Mouse (Mus musculus): ENCODE measurements at regions not wholly inside any gene's neighbourhood (a gene's known extent, or its start where the extent isn't known, plus 50 kb on each side); places are given as distances from the start of the nearest gene placed in this dataset.

- DNase-seq, result no peak
These were observed 326.5 kb downstream of the Ptpru start for GRCm38 (mm10) chr4:131511586-131511985.

- DNase-seq, result no peak
These were observed 325.3 kb downstream of the Ptpru start for GRCm38 (mm10) chr4:131512768-131513167.

GRCm38 (mm10) chr4:131520636-131521306 lies 317.3 kb downstream of the Ptpru start:
- no peak for DNase-seq

- DNase-seq, result no peak
These were observed 316.8 kb downstream of the Ptpru start for GRCm38 (mm10) chr4:131521307-131521651.

- DNase-seq, result no peak
These were observed 312.9 kb downstream of the Ptpru start for GRCm38 (mm10) chr4:131525236-131525635.

GRCm38 (mm10) chr4:131530491-131530890 lies 307.6 kb downstream of the Ptpru start:
- no peak for DNase-seq

- no peak for DNase-seq
These were observed 307.1 kb downstream of the Ptpru start for GRCm38 (mm10) chr4:131531003-131531402.

- DNase-seq, result no peak
These were observed 303.3 kb downstream of the Ptpru start for GRCm38 (mm10) chr4:131534831-131535230.

GRCm38 (mm10) chr4:131538237-131538636 lies 299.9 kb downstream of the Ptpru start:
- no peak for DNase-seq

- no peak for DNase-seq
These were observed 291.5 kb downstream of the Ptpru start for GRCm38 (mm10) chr4:131546422-131547200.

- DNase-seq, result no peak
These were observed 288.5 kb downstream of the Ptpru start for GRCm38 (mm10) chr4:131549581-131549980.

- DNase-seq, result no peak
These were observed 279.6 kb downstream of the Ptpru start for GRCm38 (mm10) chr4:131558513-131558912.

- no peak for DNase-seq
These were observed 274.2 kb downstream of the Ptpru start for GRCm38 (mm10) chr4:131563851-131564250.

GRCm38 (mm10) chr4:131565203-131565602 lies 272.9 kb downstream of the Ptpru start:
- no peak for DNase-seq

- no peak for DNase-seq
These were observed 270.8 kb downstream of the Ptpru start for GRCm38 (mm10) chr4:131567241-131567640.

- DNase-seq, result no peak
These were observed 268.9 kb downstream of the Ptpru start for GRCm38 (mm10) chr4:131569156-131569555.

GRCm38 (mm10) chr4:131577571-131577970 lies 260.5 kb downstream of the Ptpru start:
- DNase-seq, result no peak

- DNase-seq, result no peak
These were observed 252.1 kb downstream of the Ptpru start for GRCm38 (mm10) chr4:131585946-131586345.

- DNase-seq, result no peak
These were observed 250.6 kb downstream of the Ptpru start for GRCm38 (mm10) chr4:131587536-131587935.

- DNase-seq, result no peak
These were observed 248.0 kb downstream of the Ptpru start for GRCm38 (mm10) chr4:131590136-131590535.

- no peak for DNase-seq
These were observed 246.6 kb downstream of the Ptpru start for GRCm38 (mm10) chr4:131591456-131591855.

GRCm38 (mm10) chr4:131597996-131598395 lies 240.1 kb downstream of the Ptpru start:
- no peak for DNase-seq

- DNase-seq, result no peak
These were observed 223.7 kb downstream of the Ptpru start for GRCm38 (mm10) chr4:131614434-131614833.

GRCm38 (mm10) chr4:131615587-131615986 lies 222.5 kb downstream of the Ptpru start:
- no peak for DNase-seq
